Mouse (Mus musculus): Measurements from ENCODE around the gene Brf1.
A peak's percentile ranks its signal among the peaks of the same experiment; 100 is the strongest.

DNA sequence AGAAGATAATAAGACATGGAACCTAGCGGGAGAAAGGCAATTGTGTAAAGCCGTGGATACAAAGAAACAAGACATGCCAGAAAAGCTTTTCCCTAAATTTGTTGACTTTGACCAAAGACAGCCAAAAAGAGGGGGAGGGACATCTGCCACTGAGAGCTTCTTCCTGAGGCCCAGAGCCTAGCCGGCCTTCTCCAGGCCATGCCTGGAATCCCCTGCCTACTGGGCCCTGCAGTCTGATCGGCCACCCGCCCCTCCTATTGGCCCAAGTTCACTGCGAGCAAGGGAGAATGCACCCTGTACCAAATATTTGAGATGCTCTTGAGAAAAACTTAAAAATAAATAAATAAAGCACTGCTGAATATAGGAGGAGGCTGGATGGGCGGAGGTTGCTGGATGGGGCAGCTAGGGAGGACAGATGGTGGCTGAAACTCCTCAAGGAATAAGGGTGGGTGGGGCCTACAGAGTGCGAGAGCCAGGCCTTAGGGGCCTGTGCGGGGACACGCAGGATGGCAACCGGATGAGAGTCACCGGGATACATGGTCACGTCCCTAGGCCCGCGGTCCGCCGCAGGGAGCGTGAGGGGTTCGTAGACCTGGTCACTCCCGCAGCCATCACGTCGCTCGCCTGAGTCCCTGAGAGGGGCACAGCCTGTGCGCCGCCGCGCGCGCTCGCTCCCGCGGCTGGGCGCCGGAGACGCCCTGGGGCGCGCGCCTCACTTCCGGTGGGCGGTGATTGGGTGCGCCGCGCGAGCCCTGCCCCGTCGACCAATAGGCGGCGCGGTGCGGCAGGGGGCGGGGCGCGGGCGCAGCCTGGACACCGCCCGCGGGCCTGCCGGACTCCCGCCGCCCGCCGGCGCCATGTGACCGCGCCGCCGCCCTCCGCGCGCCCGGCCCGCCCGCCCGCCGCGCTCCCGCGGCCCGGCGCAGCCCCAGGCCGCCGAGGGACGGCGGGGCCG lies 13.4 kb upstream of the Brf1 start, which contains the start of gene Pacs2:
- TF ChIP-seq CTCF (IDR thresholded peaks at IDR 0.05; ENCODE audit: insufficient read depth, low read length) (no peak), POLR2A (IDR thresholded peaks at IDR 0.05; ENCODE audit: borderline replicate concordance, extremely low read depth, low read depth, low read length) (peak; percentile 97)
